Comparison of ENCODE assay signal across 12 mouse cellular contexts in the genomic region with DNA sequence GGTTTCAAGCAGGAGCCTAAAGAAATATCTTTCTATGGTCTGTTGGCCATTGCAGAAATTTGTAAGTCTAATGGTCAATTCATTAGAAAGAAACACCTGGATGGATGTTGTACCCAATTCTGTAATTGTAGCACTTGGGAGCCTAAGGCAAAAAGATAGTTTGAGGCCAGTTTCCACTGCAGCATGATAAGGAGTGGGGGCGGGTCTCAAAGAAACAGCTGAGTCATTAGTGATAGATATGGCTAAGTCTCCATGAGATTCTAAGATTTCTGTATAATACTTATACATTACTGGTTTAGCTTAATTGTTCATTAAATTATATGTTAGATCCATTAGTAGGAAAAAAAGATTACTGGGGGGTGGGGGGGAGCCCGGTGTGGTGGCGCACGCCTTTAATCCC. TPM values are rescaled to one million over a fixed set of nuclear protein-coding genes. Genes with fewer than 3 reads are reported as not detected.
DNase-seq lines count a peak whose midpoint lies in the region; ATAC-seq and TF ChIP-seq lines count a peak whose summit lies in the region.
"Had no signal": no experiment of that assay in that cellular context is flagged by ENCODE, and none has a peak within 500 bp of the region (broad histone marks: within the 10 kb centered on the region; RNA-seq: fewer than 3 reads in every experiment).

No protein-coding gene starts in this region.

- H3K9ac ChIP-seq in forebrain, embryonic 14.5 days (ENCODE audit: low read length): no peak overlapping the region
- H3K9ac ChIP-seq in forebrain, embryonic 15.5 days (replicated peaks): no peak overlapping the region
- no peak overlapping the region for H3K9ac ChIP-seq in lung, embryonic 14.5 days
- peak overlapping the region; percentile 58 for H3K9ac ChIP-seq in liver, embryonic 15.5 days
- H3K9ac ChIP-seq: limb, embryonic 15.5 days had no signal

- H3K4me2 ChIP-seq in forebrain, embryonic 14.5 days (ENCODE audit: low read length): peak overlapping the region; percentile 79; the same call in 1 of the 2 replicates
- no peak overlapping the region for H3K4me2 ChIP-seq in forebrain, embryonic 15.5 days (replicated peaks)
- peak overlapping the region; percentile 92 for H3K4me2 ChIP-seq in lung, embryonic 14.5 days
- peak overlapping the region; percentile 71 for H3K4me2 ChIP-seq in liver, embryonic 15.5 days

- DNase-seq in forebrain, embryonic 14.5 days (ENCODE audit: low spot score): no peak
- no peak for DNase-seq in lung, embryonic 14.5 days
- DNase-seq in lung, adult 18-20 months: no peak
- peak; percentile 72 for DNase-seq in c-Kit-negative CD71-positive TER-119-positive erythroid progenitor cells, embryonic 14.5 days (ENCODE audit: low read depth, low spot score)
- no peak for DNase-seq in layer of hippocampus, postnatal 14 days (ENCODE audit: low spot score in 2 of 2)
- no peak for DNase-seq in thymus, adult 2 months
- DNase-seq: cerebellum, adult 2 months; heart, adult 18-20 months; kidney, postnatal 4 days had no signal

- WGBS in forebrain, embryonic 14.5 days: 85% methylated on average over 4 of the region's 4 CpGs
- WGBS in forebrain, embryonic 15.5 days: 87% methylated on average over 4 of the region's 4 CpGs
- WGBS in lung, embryonic 14.5 days: 81% methylated on average over 4 of the region's 4 CpGs
- WGBS in liver, embryonic 15.5 days (ENCODE audit: insufficient replicate concordance): 49% methylated on average over 4 of the region's 4 CpGs
- 90% methylated on average over 4 of the region's 4 CpGs for WGBS in thymus, adult 2 months

- ATAC-seq in forebrain, embryonic 14.5 days: no peak
- ATAC-seq in forebrain, embryonic 15.5 days (replicated peaks): no peak
- no peak for ATAC-seq in lung, embryonic 14.5 days (ENCODE audit: insufficient read depth)
- no peak for ATAC-seq in liver, embryonic 15.5 days (ENCODE audit: insufficient read depth)

- peaks cover 6% of the 10 kb centered on the region; the same call in 1 of the 2 replicates for H3K36me3 ChIP-seq in forebrain, embryonic 14.5 days (ENCODE audit: control insufficient read depth, insufficient read depth, low read length)
- H3K36me3 ChIP-seq in forebrain, embryonic 15.5 days: no peaks in the 10 kb centered on the region
- H3K36me3 ChIP-seq in lung, embryonic 14.5 days (ENCODE audit: insufficient read depth): peaks cover 25% of the 10 kb centered on the region
- H3K36me3 ChIP-seq in liver, embryonic 15.5 days (replicated peaks): peaks cover 34% of the 10 kb centered on the region
- no peaks in the 10 kb centered on the region for H3K36me3 ChIP-seq in thymus, adult 2 months (ENCODE audit: control insufficient read depth, insufficient read depth, low read length)

- no peak for TF ChIP-seq POLR2A in thymus, adult 2 months (IDR thresholded peaks at IDR 0.05; ENCODE audit: control insufficient read depth, extremely low read depth, insufficient read depth, low read length, poor library complexity)

- no peak for TF ChIP-seq CTCF in lung, embryonic 14.5 days (IDR thresholded peaks at IDR 0.05; ENCODE audit: low read depth)
- TF ChIP-seq CTCF in thymus, adult 2 months (IDR thresholded peaks at IDR 0.05; ENCODE audit: borderline replicate concordance, control insufficient read depth, extremely low read depth, insufficient read depth, low read length, poor library complexity): no peak

- H3K27ac ChIP-seq in forebrain, embryonic 14.5 days (ENCODE audit: low read depth, low read length): no peak overlapping the region
- no peak overlapping the region for H3K27ac ChIP-seq in forebrain, embryonic 15.5 days (replicated peaks)
- H3K27ac ChIP-seq in lung, embryonic 14.5 days (ENCODE audit: low read depth): no peak overlapping the region
- peak overlapping the region; percentile 82 for H3K27ac ChIP-seq in liver, embryonic 15.5 days (replicated peaks)
- no peak overlapping the region for H3K27ac ChIP-seq in thymus, adult 2 months (ENCODE audit: control insufficient read depth, insufficient read depth, low read length)
- H3K27ac ChIP-seq: limb, embryonic 15.5 days had no signal

- no peak overlapping the region for H3K4me3 ChIP-seq in forebrain, embryonic 14.5 days (ENCODE audit: low read depth, low read length)
- no peak overlapping the region for H3K4me3 ChIP-seq in forebrain, embryonic 15.5 days
- no peak overlapping the region for H3K4me3 ChIP-seq in lung, embryonic 14.5 days (ENCODE audit: low read depth, low read length)
- H3K4me3 ChIP-seq in liver, embryonic 15.5 days (replicated peaks): peak overlapping the region; percentile 85
- H3K4me3 ChIP-seq in thymus, adult 2 months (ENCODE audit: control insufficient read depth, insufficient read depth, low read length): no peak overlapping the region
- H3K4me3 ChIP-seq: limb, embryonic 15.5 days had no signal

- peaks cover 21% of the 10 kb centered on the region for H3K4me1 ChIP-seq in forebrain, embryonic 14.5 days (ENCODE audit: control insufficient read depth, insufficient read depth, low read length)
- peaks cover 35% of the 10 kb centered on the region for H3K4me1 ChIP-seq in forebrain, embryonic 15.5 days
- H3K4me1 ChIP-seq in lung, embryonic 14.5 days (ENCODE audit: insufficient read depth): peaks cover 17% of the 10 kb centered on the region
- peaks cover 51% of the 10 kb centered on the region for H3K4me1 ChIP-seq in liver, embryonic 15.5 days (replicated peaks)
- H3K4me1 ChIP-seq in thymus, adult 2 months (replicated peaks; ENCODE audit: control insufficient read depth, insufficient read depth, low read length): peaks cover 17% of the 10 kb centered on the region

- no peaks in the 10 kb centered on the region for H3K9me3 ChIP-seq in forebrain, embryonic 14.5 days (replicated peaks; ENCODE audit: control insufficient read depth, low read length)
- no peaks in the 10 kb centered on the region for H3K9me3 ChIP-seq in forebrain, embryonic 15.5 days
- no peaks in the 10 kb centered on the region for H3K9me3 ChIP-seq in lung, embryonic 14.5 days (ENCODE audit: low read depth, low read length)
- no peaks in the 10 kb centered on the region for H3K9me3 ChIP-seq in liver, embryonic 15.5 days (replicated peaks)
- H3K9me3 ChIP-seq: limb, embryonic 15.5 days had no signal

- H3K27me3 ChIP-seq in forebrain, embryonic 14.5 days (replicated peaks; ENCODE audit: control insufficient read depth, insufficient read depth, low read length): no peaks in the 10 kb centered on the region
- no peaks in the 10 kb centered on the region for H3K27me3 ChIP-seq in forebrain, embryonic 15.5 days
- H3K27me3 ChIP-seq in lung, embryonic 14.5 days (ENCODE audit: insufficient read depth, low read length): no peaks in the 10 kb centered on the region
- H3K27me3 ChIP-seq in liver, embryonic 15.5 days: no peaks in the 10 kb centered on the region
- H3K27me3 ChIP-seq in thymus, adult 2 months (ENCODE audit: control insufficient read depth, insufficient read depth, low read length): no peaks in the 10 kb centered on the region
- H3K27me3 ChIP-seq: limb, embryonic 15.5 days had no signal

RNA-seq across cellular contexts. Expression of a gene that starts 3.2 kb away (rescaled TPM):
- polyA plus RNA-seq in forebrain, embryonic 14.5 days (2014; fragmentation: Nextera tagmentation; extraction: Ambion mirVana): 147 and 215 TPM in 2 replicates
- 130 and 152 TPM in 2 replicates for polyA plus RNA-seq in forebrain, embryonic 15.5 days (2015; fragmentation: Nextera tagmentation; extraction: Ambion mirVana)
- 426 and 436 TPM in 2 replicates for polyA plus RNA-seq in lung, embryonic 14.5 days (2014; fragmentation: Nextera tagmentation; extraction: Ambion mirVana)
- polyA plus RNA-seq in liver, embryonic 15.5 days (2015; fragmentation: Nextera tagmentation; extraction: Ambion mirVana): 345 and 374 TPM in 2 replicates
- total RNA-seq in layer of hippocampus, postnatal 14 days (2021): 1 to 10 TPM; 4.3 to 4.7 TPM
- polyA plus RNA-seq in thymus, adult 2 months (2012; rRNA removed): 85.3 and 86.2 TPM in 2 replicates

RNA-seq across cellular contexts. Expression of a gene that starts 3.3 kb away (rescaled TPM):
- 28.5 and 29.5 TPM in 2 replicates for polyA plus RNA-seq in forebrain, embryonic 14.5 days (2014; fragmentation: Nextera tagmentation; extraction: Ambion mirVana)
- 33.3 and 37.7 TPM in 2 replicates for polyA plus RNA-seq in forebrain, embryonic 15.5 days (2015; fragmentation: Nextera tagmentation; extraction: Ambion mirVana)
- polyA plus RNA-seq in lung, embryonic 14.5 days (2014; fragmentation: Nextera tagmentation; extraction: Ambion mirVana): 26.1 and 31.3 TPM in 2 replicates
- 13.0 and 14.8 TPM in 2 replicates for polyA plus RNA-seq in liver, embryonic 15.5 days (2015; fragmentation: Nextera tagmentation; extraction: Ambion mirVana)
- total RNA-seq in layer of hippocampus, postnatal 14 days (2021): 10 to 100 TPM; 16.6 to 18.8 TPM
- polyA plus RNA-seq in thymus, adult 2 months (2012; rRNA removed): 50.1 and 50.8 TPM in 2 replicates
